Mouse (Mus musculus) myocyte (in vitro differentiated cells): ENCODE results near the gene Zfp358.

Source experiments
- CEBPB ChIP-seq: IDR thresholded peaks from 2 replicates; pipeline ENCODE4 v1.6.1; 2011; ENCODE audit warnings: mild to moderate bottlenecking, moderate library complexity; ENCODE audit not compliant: poor library complexity, insufficient read depth, severe bottlenecking
- E2F4 ChIP-seq: IDR thresholded peaks from one replicate; pipeline ENCODE4 v1.6.1; 2011; ENCODE audit warnings: mild to moderate bottlenecking, control low read depth, moderate library complexity; ENCODE audit not compliant: insufficient read depth
- MAX ChIP-seq: IDR thresholded peaks from one replicate; pipeline ENCODE4 v1.6.1; 2011; ENCODE audit warnings: low read depth, mild to moderate bottlenecking, control low read depth
- MYOD1 ChIP-seq, 3 experiments: IDR thresholded peaks; one replicate each; pipeline ENCODE4 v1.6.1; 2011; ENCODE audit warnings: control low read depth in 2 of 3, low read depth in 2 of 3, mild to moderate bottlenecking in 2 of 3, moderate library complexity in 1 of 3; ENCODE audit not compliant: insufficient read length in 2 of 3, control insufficient read depth in 1 of 3
- MYOG ChIP-seq, 3 experiments: IDR thresholded peaks; one replicate each; pipeline ENCODE4 v1.6.1; 2011; ENCODE audit warnings: control low read depth in 2 of 3, low read depth in 2 of 3, mild to moderate bottlenecking in 2 of 3; ENCODE audit not compliant: insufficient read length in 2 of 3, control insufficient read depth in 1 of 3, insufficient read depth in 1 of 3
- POLR2A ChIP-seq: IDR thresholded peaks from one replicate; pipeline ENCODE4 v1.6.1; 2011; ENCODE audit warnings: low read depth, mild to moderate bottlenecking, control low read depth, moderate library complexity; ENCODE audit not compliant: insufficient read length
- SRF ChIP-seq: IDR thresholded peaks from one replicate; pipeline ENCODE4 v1.6.1; 2011; ENCODE audit warnings: low read depth; ENCODE audit not compliant: control insufficient read depth, insufficient read length

DNA sequence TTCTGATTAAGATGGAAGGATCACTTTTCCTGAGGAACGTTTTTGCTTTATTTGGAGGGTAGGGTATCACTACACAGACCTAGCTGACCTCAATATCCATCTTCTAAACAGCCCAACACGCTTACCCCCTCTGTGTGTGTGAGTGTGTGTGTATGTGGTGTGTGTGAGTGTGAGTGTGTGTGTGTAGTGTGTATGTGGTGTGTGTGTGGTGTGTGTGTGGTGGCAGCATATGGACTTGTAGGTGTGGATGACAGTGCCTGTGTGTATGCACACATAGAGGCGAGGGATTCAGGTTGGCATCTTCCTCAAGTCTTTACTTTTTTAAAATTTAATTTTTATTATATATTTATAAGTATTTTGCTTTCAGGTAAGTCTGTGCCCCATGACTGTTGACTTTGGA is 5.6 kb downstream of the Zfp358 start:
- TF ChIP-seq POLR2A (no peak), E2F4 (no peak), MYOD1 (IDR thresholded peaks at IDR 0.05; ENCODE audit: control insufficient read depth in 1 of 3, insufficient read length in 2 of 3, low read depth in 2 of 3) (no peak), CEBPB (no peak), SRF (no peak), MAX (no peak), MYOG (IDR thresholded peaks at IDR 0.05; ENCODE audit: control insufficient read depth in 1 of 3, insufficient read depth in 1 of 3, insufficient read length in 2 of 3, low read depth in 2 of 3) (no peak)
